Mouse (Mus musculus): ENCODE data around the gene Bsn.

Gene Bsn

DNA sequence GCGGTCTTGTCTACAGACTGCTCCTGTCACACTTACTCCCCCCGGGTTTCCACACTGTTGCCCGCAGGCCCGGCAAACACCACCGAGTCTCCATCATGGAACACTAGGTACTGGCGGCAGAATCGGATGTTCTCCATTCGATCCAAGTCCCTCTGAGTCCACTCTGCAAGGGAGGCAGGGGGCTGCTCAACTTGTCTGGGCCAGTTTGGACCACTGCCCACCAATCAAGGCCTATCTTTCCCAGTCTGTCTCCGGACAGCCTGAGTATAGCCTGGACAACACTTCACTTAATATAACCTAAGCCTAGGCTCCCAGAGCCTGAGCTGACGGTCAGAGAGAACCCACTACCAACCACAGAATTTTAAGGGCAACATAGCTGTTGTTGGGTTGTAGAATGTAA, 96.6 kb downstream of the Bsn start:
- DNase-seq (ENCODE audit: low read depth, low spot score): no peak

DNA sequence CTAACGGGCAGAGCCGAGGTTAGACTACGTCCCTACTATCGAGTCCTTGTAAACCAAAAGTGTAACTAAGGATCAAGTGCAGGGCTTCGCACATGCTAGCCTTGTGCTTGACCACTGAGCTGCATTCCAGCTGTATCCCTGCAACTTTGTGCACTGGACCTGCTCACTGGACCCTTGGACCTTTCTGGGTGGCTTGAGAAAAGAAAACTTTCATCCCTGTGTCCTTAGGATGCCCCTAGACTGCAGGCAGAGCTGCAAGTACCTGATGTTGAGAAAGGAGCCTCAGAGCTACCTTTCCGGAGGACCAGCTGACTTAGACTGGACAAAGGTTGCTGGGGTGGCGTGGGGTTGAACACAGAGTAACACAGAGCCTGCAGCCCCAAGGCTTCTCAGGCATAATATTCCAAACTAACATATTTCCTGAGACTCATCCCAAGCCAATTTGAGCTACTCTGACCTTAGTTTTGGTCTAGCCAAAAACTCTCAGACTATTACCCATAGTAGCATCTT, 99.5 kb downstream of the Bsn start:
- no peak for DNase-seq (ENCODE audit: low read depth, low spot score)

DNA sequence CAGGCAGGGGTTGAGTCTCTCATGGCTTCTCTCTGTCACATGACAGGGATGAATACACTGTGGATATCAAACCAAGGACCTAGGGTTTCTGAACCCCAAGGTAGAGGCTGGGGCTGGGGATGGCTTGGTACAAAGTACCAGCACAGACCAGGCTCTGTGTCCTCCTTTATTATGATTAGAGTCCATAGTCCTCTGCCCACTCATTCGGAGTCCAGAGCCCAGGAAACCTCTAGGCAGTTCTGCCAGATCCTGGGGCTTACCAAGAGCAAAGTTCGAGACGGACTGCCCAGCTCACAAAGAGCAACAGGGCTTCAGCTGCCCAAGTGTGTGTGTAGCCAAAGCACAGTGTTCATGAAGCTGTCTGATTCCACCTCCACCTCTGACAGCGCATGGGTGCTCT, 104.9 kb downstream of the Bsn start:
- DNase-seq (ENCODE audit: low read depth, low spot score): no peak

DNA sequence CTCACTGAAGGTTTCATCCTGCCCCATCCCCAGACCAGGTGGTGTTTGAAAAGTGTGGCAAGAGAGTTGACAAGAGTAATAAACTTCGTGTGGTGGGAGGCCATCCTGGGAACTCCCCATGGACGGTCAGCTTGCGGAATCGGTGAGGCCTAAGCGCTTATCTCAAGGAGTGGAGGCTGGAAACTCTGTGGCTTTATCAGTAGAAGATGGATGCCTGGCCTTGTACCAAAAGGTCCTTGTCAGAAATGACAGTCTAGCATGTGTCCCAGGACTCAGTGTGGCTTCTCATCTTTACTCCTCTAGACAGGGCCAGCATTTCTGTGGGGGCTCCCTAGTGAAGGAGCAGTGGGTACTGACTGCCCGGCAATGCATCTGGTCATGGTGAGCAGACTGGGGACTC, 106.6 kb downstream of the Bsn start:
- no peak for DNase-seq (ENCODE audit: low read depth, low spot score)

DNA sequence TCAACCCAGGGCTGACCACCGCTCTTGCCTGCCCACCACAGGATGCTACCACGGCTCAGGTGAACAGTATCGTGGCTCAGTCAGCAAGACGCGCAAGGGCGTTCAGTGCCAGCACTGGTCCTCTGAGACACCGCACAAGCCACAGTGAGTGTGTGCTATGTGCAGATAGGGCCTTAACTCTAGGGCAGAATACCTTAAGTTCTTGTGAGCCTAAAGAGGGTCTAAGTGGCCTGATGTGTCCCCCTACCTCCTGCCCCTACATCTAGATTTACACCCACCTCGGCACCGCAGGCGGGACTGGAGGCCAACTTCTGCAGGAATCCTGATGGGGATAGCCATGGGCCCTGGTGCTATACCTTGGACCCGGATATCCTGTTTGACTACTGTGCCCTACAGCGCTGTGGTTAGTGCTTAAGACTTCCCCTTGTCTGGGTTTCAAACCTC, 107.2 kb downstream of the Bsn start, which contains the start of gene Rnf123:
Rnf123 (minus strand) TSS at position 359 of the 444 bp plus-strand sequence.
- DNase-seq (ENCODE audit: low read depth, low spot score): no peak

DNA sequence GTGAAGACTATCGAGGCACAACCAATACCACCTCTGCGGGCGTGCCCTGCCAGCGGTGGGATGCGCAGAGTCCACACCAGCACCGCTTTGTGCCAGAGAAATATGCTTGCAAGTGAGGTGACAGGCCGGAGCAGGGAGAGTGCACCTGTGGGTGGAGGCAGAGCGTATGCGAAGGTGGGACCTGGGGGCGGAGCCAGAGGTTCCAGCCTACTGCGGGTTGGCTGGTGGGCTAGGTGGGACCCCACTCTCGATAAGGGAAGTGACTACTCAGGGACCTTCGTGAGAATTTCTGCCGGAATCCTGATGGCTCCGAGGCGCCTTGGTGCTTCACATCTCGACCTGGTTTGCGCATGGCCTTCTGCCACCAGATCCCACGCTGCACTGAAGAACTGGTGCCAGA, 107.6 kb downstream of the Bsn start:
- peak; percentile 69 for DNase-seq (ENCODE audit: low read depth, low spot score)

DNA sequence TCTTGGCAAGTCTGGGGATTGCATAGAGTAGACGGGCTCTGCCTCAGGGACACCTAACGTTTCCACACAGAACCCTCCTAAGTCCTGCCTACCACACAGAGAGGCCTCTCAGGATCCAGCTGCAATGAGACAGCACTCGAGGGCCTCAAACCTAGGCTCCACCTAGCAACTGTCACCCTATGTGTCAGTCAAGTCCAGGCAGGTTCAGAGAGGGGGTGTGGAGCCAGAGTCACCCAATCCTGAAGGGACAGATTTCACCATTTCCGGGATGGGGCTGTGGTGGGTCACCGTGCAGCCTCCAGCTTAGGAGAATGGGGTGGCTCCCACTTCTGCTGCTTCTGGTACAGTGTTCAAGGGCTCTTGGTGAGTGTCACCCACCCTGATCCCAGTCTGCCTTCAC, 110.0 kb downstream of the Bsn start, which contains the start of gene Mst1:
Mst1 (plus strand) TSS at position 269 of the 400 bp plus-strand sequence.
- DNase-seq (ENCODE audit: low read depth, low spot score): peak; percentile 27

DNA sequence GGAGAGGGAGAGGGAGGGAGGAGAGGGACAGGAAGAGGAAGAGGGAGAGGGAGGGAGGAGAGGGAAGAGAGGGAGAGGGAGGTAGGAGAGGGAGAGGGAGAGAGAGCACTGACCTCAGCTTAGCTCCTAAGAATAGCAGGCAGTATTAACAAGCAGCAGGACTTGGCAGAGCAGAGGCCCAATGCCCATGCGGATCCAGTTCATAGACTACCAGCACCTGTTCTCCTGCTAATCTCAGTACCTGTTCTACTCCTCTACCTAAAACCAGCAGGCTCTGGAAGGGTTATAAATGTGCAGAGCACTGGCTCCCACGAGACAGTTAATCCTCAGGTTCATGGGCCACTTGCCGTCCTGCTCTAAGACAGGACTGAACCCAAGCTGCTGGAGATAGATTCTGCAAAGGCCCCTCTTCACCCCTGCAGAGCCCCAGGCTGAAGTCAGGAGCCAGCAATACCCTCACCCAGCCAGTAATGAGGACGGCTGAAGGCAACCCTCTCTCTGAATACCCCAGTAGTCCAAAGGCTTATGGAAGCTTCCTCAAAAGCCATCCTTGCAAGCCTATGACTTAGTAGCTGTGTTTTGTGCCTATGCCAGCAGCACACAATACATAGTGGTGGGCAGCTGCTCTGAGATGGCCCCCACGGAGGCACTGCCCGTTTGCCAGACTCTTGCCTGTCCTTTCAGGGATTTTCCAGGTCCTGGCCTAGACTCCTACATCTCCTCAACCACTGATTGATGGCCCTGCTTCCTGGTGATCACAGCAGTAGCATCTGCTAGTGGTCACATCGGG, 116.8 kb downstream of the Bsn start:
- DNase-seq (ENCODE audit: low read depth, low spot score): no peak

DNA sequence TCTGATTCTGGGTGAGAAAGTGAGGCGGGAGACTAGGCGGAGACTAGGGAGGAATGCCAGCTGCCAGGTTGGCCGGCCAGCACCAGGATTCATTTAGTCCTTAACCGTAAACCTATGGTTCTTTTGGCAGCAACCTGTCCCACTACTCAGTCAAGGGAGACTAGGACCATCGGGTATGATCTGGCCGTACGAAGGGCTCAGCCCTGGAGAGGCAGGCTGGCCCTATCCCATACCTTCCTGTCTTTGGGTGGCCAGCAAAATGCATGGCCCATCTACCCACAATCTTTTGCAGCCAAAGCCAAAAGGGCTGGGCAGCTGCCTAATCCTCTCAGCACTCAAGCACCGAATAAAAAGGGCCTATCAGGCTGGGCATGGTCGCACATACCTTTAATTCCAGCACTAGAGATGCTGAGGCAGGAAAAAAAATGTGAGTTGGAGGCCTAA, 117.7 kb downstream of the Bsn start:
- no peak for DNase-seq (ENCODE audit: low read depth, low spot score)

DNA sequence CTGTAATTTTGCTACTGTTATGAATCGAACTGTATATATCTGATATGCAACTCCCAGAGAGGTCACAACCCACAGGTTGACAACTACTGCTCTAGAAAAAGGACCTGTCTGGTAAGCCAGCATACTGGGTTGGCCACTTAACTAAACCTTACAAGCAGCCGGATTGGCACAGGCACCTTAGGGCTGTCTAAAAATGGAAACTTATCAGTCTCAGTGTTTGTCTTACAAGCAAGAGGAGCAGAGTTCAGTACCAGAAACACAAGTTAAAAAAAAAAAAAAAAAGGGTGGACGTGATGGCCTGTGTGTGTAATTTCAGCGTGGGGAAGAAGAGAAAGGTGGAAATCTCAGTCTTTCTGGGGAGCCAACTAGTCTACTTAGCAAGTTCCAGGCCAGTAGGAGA, 118.4 kb downstream of the Bsn start:
- no peak for DNase-seq (ENCODE audit: low read depth, low spot score)

DNA sequence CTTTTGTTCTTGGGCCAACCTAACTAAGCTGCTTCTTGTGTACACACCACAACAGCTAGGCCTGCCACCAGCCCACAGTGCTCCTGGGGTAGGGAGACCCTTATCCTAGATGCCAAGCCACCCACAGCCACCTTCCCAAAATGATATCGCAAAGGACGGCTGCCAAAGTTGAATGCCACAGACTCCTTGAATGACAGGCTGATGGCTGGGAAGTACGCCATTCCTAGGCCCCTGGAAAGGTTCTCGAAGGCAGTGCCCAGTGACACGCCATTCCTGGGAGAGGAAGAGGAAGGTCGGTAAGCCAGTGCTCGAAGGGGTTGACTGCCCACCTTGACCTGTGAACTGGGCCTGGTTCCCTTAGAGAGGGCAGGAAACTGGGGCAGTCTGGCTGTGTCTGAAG, 120.7 kb downstream of the Bsn start:
- DNase-seq (ENCODE audit: low read depth, low spot score): no peak

DNA sequence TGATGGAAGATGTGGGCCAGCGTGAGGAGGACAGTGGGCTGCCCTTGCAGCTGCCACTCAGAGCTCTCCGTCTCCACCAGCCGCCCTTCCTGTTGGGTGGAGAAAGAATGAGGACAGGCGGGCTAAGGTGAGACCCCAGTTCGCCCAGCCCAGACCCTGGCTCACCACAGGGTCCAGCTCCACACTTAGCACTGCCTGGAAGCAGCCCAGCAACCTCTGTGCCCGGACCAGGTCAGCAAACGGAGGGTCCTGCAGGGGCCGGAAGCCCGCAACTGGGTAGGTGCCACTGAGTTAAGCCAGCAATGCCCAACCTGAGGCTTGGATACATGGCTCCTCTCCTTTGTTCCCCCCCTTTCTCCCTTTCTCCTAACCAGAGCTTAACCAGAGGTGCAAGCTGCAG, 121.2 kb downstream of the Bsn start:
- no peak for DNase-seq (ENCODE audit: low read depth, low spot score)

DNA sequence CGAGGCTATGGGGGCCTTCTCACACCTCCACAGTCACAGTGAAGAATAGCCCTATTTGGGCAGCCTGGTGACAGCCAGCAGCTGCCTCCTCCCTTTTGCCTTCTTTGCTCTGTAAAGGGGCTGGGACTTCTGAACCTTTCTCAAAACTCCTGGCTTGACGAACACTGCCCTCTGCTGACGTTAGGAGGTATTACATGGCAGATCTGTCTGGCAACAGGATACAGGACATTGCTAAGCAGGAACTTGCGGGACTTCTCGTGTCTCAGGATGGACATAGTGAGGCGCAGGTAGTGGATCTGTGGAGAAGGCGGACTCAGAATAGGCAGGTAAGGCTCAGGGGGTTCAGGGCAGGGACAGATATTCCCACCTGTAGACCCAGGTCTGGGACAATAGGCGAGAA, 122.3 kb downstream of the Bsn start:
- peak; percentile 88 for DNase-seq (ENCODE audit: low read depth, low spot score)

DNA sequence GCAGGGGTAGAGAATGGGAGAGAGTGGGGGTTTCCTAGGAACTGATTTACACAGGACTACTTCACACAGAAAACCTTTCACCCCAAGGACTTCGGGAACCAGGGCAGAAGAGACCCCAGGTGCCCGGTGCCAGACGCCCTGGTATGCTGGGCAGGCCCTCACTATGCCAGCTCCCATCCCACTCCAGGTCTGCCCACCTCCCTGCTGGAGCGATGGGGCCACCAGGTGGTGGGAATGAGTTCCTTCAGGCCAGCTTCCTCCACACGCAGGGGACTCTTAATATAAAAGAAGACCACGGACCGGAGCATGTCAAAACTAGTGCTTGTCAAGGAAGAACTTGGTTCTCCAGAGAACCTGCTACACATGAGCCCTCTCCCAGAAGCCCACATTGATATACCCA, 123.0 kb downstream of the Bsn start:
- peak; percentile 31 for DNase-seq (ENCODE audit: low read depth, low spot score)

DNA sequence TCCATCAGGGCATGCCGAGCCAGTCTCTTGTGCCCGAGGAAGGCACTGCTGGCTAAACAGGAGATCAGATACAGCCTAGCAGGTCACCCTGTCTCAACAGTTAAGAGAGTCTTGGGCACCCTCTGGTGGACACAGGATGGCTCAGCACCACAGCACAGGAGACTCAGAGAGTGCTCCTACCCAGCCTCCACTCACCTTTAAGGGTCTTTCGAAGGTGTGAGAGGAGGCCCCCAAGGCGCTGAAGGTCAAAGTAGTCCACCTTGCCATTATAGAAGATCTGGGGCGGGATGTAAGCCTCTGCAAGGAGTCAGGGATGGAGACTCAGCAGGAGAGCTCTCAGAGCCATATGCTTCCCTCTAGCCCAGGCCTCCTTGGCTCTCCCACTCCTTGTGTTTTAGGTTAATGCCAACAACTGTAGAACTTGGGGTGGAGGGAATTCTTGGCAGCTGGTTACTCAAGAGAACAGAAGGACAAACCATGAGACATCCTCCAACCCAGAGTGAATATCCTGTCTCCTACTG, 124.6 kb downstream of the Bsn start:
- peak; percentile 68 for DNase-seq (ENCODE audit: low read depth, low spot score)

DNA sequence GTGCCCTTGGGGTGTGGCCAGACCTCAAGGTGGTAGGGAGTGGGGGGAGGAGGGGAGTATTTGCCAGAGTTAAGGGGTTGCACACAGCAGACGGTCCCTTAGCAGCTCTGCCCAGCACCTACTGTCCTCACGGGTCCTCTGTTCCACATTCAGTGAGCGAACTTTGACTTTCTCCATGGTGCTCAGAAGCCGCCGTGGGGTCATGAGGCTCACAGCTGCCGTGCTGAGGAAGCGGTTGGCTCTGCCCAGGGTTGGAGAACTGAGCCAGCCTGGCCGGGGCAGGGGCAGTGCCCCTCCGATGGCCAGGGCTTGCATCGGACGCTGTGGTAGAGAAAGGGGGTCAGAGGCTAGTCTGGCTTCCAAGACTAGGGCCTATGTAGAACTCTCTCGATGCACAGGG, 126.8 kb downstream of the Bsn start:
- DNase-seq (ENCODE audit: low read depth, low spot score): no peak

DNA sequence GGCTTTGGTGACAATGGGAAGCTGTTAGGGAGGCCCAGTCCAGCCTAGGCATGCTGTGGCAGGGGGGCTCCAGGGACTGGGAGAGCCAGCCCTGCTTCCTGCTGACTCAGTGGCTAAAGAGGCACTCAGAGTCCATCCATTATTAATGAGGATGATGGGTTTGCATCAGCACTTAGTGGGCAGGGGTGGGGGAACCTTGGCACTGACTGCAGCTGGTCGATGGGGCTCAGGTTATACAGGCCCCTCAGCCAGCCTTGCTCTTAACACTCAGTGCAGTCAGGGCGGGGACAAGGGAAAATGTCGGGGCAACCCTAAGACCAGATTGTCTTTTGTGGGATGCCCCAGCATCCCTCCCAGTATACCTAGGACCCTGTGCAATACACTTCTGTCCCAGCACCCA, 128.0 kb downstream of the Bsn start:
- no peak for DNase-seq (ENCODE audit: low read depth, low spot score)

DNA sequence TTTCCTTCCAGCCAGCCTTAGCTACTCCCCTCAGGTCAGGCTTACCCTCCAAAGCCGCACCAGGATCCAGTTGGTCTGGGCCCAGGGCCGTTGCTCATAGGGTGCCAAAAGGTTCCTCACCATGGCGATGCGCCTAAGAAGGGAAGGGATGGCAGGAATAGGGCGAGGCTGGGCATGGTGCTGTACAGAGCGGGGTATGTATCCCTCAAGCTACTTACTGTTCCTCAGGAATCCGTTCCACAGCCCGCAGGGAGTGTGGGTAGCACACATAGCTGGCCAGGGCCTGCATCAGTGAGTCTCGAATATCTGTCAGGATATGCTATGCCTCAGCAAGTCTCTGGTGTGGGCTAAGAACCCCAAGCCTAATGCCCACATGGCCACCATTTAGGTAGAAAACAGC, 131.9 kb downstream of the Bsn start:
- DNase-seq (ENCODE audit: low read depth, low spot score): no peak

DNA sequence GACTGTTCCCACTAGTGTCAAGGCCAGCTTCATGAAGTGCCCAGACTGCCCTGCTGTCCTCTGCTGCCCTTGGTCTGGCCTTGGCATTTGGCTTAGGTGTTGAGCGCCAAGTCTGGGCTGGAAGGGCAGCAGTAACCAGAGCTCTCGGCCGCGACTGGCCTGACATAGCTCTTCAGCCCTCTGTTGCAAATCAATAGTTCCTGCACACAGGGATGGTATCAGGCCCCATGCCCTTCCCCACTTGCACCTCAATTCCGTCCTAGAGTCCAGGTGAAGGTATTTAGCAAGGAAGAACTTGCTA, 133.0 kb downstream of the Bsn start:
- no peak for DNase-seq (ENCODE audit: low read depth, low spot score)

DNA sequence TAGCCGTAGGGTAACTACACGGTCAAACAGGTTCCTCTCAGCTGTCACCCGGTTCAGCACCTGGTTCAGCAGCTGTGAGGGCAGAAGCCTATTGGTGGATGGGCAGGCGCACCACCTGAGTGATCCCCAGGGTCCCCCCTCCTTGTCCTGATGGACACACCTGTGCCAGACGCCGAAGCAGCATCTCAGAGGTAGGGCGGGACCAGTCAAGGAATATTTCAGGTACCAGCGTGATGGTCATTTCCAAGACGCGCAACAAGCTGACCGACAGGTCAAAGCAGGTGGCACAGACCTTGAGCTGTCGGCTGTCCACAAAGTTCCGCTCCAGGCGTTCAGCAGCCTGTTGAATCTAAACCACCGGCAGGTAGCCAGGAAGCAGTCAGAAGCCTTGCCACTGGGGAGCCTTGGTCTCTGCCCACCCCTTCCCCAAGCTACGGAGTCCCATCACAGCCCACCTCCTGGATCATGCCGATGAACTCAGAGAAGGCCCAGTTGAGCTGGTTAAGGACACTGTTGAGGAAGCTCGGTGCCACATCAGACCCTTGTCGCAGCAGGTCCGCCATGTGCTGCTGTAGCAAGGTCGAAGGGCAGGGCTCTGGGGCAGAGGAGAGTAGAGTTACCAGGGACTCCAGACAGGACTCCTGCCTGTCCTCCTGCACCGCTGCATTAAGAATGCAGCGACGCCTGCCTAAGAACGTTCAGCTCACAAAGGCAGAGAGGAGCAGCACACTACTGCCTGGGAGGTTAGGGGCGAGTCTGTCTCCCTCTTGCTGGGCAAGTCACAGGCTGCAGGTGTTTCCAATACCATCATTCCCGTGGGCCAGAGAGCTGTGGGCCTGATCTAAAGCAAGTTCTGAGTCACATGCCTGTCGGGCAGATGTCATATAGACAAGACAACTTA, 133.6 kb downstream of the Bsn start:
- DNase-seq (ENCODE audit: low read depth, low spot score): no peak

DNA sequence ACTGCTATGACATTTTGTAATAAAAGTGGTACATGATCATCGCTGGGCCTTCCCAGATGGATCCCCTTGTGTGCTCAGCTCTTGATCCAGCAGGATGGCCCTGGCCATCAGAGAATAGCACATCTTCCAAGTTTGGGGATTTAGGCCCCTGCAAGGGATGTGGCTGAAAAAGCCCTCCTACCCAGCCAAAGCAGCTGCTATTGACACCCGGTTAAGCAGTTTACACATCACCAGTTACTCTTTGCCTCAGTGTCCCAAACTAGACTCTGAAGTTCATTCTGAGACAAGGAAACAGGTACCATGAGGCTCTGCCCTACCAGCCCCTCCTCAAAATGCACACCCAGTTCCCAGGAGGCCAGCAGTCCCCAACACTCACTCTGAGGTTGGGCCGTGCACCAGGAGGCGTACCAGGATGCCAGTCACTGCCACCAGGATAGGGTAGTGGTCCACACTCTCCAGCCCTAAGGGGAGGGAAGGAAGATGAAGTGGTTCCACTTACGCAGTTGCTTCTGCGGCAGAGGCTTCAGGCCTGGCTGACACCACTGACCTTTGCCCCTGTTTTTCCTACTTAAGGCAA, 134.4 kb downstream of the Bsn start:
- no peak for DNase-seq (ENCODE audit: low read depth, low spot score)

DNA sequence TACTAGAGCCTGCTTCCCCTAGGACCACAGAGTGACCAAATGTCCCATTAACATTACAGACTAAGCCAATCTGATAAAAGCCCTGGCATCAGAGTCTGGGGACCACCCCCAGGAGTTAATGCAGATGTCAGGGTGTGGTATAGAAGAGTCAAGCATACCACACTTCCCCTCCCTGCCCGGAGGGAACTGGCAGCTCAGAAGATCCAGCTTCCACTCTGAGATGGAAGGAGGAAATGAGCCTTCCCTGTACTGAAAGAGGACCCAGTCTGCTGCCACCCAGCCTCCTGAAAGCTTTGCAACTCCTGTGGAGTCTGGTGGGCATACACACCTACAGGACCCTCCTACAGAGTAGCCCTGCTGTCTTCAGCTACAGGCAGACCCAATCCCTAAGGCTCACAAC, 135.1 kb downstream of the Bsn start:
- no peak for DNase-seq (ENCODE audit: low read depth, low spot score)
